Mouse (Mus musculus): ENCODE results near the gene 1700025G04Rik.

GRCm38 (mm10) chr1:151980498-151980897 is 109.4 kb downstream of the 1700025G04Rik start:
- TF ChIP-seq POLR2A (IDR thresholded peaks at IDR 0.05; ENCODE audit: borderline replicate concordance, extremely low read depth, low read depth, low read length), result no peak
- TF ChIP-seq CTCF (IDR thresholded peaks at IDR 0.05; ENCODE audit: insufficient read depth, low read length), result no peak
